Mouse (Mus musculus): ENCODE measurements around the gene Tas2r144.

Gene Tas2r144

DNA sequence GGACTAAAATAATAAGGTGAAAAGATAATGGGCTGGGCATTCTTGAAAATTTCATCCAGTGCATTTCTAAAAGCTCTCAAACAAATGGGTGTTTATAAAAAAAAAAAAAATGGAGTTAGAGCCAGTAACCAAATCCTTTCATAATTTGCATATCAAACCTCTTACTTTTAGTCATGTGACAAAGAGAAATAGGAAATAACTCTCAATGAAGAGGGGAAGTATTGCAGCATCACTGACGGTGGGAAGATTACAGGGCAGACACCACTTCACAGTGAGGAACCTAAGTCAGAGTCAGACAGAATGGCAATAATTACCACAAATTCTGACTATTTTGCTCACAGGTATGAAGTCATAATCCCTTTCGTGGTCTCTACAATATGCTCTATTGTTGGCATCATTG is at the start of gene Tas2r144:
Gene Tas2r144, plus strand, starts transcription at position 301 of the 400 bp plus-strand sequence.
- no peak for DNase-seq

DNA sequence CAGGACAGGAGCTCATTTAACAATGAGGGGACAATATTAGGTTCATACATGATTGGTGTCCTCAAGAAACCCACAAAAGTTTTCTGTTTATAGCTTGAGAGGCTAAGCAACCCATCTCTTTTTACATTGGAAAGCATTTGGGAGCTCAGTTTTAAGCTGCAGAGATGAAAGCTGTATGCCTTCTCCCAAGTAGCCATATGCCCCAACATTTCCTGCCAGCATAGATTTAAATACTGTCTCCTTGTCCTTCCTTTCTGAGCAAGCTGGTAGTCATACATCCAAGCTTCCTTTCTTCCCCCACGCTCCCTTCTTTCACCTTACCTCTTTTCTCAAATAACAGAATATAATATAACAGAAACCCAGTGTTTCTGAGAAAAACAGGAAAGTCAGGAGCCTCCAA is 32.7 kb upstream of the Tas2r144 start:
- DNase-seq = no peak

DNA sequence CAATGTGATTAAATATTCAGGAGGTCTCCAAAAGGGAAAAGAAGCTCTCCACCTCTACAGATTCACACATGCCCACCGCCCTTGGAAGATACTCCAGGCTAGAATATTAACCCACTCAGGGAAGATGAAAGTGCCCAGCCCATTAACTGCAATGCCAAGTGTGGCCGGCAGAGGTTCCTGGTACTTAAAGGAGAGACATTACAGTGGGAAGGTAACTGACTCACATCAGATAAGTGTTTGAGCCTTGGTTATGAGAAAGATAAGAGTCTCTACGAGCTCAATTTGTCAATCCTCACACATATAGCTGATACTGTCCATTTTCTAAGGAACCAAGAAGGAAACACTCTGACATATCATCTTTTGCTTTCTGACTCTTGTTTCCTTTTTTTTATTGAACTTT is 28.9 kb upstream of the Tas2r144 start:
- no peak for DNase-seq

DNA sequence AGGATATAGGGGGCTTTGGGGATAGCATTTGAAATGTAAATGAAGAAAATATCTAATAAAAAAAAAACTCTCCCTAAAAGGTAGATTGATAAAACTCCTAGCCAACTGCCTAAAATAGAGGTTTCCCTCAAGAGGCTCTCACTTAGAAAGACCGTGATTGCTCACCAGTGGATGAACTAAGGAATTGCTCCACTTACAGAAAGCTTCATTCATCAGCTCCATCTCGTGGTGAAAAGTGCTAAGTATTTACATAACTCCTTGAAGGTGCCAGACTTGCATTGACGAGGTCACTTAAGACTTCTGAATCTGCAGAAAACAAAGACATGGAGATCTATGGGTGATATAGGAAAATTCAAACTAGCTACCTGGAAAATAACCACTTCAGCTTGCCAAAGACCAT is 17.4 kb upstream of the Tas2r144 start:
- DNase-seq = peak; percentile 18

DNA sequence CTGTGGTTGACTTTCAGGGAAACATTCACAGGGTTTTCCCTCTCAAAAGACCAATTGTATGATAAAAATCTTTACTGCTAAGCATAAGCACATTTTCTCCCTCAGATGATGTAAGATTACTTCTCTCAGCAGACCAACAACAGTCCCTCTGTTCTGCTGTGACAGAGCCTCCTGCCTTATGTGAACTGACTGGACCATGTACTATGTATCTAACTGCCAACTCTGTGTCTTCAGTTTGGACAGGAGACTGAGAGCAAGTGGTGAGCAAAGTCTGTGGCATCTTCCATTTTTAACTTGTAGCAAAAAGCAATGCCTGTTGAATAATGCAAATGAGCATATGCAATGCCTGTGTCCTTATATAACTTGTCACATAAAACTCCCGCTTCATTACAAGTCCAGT is 15.6 kb upstream of the Tas2r144 start:
- no peak for DNase-seq

DNA sequence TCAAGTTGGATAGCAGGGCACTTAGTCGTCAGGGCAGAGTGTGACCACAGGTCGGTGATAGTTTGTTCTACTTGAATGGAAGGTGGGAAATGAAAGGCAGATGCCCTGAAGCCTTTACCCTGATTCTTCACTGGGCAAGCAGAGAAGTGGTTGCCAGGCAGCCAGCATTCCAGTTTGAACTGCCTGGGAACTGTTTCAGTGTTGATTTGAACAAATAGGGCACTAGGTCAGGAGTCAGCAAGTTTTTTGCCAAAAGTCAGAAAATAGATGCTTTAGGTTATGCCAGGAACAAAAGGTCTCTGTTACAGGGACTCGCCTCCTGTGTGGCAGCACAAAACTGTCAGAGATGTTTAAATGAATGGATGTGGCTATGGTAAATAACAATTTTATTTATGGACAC is 7.2 kb downstream of the Tas2r144 start:
- DNase-seq = no peak

DNA sequence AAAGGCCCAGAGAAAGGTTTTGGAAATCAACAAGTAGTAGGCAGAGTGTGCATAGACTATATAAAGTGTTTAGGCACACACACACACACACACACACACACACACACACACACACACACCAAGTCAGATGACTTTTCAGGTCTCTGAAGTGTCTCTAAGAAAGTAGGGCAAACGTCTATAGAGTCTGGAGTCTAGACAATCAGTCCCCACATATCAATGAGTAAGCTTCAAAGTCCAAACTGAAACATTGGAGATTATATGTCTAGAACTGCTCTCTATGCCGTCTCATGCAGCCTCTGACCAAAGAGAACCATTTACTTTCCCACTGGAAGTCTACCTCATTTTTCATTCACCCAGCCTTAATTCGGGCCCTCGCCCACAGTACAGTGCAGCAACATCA is 9.9 kb downstream of the Tas2r144 start:
- no peak for DNase-seq

DNA sequence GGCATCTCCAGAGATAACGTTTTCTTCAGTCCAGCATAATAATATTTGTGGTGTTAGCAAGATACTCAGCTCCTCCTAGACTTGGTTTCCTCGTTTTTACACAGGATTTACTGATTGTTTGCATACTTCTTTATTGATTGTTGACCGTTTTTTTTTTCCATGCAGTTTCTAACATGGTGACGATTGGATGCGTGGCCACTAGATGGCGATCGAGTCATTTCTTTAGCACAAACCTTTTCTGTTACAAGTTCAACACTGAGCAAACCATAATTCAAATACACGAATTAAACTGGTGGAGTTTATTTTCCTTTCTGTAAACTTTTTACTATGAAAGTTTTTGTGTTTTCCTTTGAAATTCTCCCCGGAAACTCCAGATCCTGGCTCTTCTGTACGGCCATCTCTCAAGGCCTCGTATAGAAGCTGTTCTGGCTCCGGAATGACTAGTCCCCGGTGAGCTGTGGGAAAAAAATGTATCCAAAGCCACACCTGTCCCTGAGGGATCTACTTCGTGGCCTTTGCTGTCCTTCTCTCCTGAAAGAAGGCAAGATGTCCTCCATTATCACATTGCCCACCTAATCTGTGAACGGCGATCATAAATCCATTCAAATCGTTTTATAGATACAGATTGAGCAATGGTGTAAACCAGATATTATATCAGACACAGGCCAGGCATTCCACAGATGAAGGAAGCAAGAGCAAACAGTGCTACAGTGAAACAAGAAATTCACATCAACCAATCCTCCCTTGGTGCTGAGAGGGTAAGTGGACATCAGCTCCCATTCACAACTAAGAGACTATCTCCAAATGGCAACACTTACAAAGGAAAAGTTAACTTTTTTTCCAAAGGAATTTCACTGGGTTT is 12.3 kb downstream of the Tas2r144 start:
- DNase-seq = peak; percentile 78

DNA sequence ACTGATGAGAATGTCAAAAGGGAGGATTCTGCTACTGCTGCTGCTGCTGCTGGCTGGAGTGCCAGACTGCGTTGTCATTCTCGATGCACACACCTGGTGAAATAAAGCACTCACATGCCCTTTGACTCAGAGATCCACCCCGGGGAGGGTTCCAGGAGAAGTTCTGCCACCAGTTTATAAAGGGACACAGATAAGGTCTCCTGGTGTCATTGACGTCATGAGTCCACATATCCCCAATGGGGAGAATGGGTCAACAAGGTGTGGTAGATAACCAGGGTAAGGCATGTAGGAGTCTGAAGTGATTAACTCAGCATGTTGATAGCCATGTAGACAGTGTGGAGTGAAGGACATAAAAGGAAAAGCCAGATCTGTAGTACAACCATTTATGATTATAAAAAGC is 14.5 kb downstream of the Tas2r144 start:
- DNase-seq = no peak

DNA sequence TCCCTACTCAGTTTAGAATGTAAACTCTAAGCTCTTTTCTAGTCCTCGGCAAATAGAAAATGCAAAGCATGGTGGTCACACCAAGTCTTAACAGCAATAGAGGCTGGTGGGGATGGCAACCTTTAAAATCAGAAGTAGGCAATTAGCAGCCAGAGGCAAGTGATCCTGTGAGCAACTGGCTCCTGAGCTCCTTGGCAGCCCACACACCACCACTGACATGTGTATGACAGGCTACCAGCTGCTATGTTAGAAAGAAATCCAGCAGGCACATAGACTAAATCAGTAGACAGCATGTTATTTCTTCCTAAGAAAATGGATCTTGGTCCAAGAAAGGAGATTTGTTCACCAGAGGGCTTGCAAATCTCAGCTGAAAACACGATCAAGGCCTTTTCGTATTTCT is 16.1 kb downstream of the Tas2r144 start:
- DNase-seq = no peak

DNA sequence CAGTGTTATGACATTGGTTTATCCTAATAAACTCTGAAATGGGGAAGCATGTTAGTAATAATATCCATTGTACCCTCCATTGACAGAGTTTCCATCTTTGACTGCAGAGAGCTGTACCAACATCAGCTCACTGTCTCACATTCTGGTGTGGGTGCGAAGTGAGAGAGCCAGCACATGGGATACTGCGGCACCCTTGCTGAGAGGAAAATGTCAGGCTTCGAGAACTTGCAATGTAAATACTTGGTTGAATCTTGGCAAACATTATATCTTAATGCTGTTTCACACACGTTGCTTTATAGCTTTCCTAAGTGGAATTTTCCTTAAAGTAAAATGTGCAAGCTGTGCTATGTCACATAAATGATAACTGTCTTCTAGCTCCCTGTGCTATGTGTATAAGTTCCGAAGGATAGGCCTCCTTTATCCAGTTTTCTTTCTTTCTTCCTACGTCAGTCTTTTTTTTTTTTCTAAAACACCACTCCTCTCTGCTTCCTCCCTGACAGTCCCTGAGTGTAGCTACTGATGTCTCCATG is 22.2 kb downstream of the Tas2r144 start:
- DNase-seq = no peak

DNA sequence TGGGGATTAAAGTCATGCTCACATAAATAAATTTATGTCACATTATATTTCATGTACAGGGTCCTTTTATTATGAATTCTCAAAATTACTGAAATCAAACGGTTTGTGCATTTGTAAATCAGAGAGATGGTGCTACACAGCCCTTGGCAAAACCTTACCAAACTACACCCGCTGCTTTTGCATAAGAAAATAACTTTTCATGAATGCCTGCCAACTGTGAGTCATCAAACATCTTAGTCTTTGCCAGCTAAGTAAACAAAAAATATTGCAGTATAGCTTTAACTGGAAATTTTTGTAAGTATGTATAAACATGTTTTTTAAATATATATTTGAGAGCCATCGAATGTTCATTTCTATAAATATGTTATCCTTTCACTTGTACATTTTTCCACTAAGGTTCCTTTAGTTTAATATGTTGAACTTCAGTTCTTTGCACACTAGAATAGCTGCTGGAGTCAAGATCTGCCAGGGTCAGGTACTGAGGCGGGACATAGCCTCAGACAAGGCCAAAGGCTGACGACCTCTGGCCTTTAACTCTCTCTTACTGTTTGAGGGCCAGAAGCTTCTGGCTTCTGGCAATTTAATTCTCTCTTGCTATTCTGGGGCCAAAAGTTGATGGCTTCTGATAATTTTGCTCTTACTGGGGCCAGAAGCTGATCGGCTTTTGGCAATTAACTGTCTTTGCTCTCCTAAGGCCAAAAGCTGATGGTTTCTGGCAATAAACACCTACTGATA is 26.4 kb downstream of the Tas2r144 start:
- no peak for DNase-seq

DNA sequence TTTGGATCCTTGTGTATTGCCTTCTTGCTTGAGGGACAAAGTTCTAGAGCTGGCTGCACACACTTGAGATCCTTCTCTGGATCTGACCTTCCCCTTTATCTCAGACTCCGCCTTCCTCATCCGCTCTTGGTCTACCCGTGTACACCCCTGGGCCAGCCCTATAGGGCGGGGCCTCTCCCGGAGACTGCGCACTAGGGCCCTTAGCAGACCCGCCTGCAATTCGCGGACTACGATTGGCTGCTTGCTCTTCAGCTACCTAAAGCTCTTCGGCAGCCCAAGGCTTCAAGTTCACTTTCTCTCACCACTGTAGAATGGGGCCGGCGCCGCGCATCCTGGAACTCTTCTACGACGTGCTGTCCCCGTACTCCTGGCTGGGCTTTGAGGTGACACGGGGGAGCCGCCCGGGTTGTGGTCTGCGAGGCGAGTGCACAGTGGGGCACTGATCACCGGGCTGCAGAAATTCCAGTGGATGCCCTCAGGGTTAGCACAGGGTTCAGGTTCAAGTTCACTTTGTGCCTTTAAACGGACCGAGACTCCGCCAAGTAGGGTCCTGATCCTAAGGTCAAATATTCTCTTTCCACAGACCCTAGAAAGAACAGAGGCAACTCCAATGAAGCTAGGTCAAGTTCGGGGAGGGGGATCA is 30.7 kb downstream of the Tas2r144 start, which contains the start of gene Gstk1:
Gene Gstk1, plus strand, starts transcription at position 225 of the 643 bp plus-strand sequence.
- peak; percentile 89 for DNase-seq

DNA sequence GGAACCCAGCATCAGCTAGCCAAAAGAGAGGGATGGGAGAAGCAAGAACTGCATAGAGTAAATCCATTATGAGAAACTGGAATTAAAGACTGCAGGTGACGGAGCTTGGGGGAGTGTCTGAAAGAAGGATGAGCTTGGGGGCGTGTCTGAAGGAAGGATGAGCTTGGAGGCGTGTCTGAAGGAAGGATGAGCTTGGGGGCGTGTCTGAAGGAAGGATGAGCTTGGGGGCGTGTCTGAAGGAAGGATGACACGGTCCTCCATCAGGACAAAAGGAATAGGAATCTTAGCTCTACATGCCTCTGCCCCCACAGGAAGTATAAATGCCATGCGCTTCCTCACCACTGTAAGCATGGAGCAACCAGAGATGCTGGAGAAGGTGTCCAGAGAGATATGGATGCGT is 32.0 kb downstream of the Tas2r144 start:
- DNase-seq = no peak

DNA sequence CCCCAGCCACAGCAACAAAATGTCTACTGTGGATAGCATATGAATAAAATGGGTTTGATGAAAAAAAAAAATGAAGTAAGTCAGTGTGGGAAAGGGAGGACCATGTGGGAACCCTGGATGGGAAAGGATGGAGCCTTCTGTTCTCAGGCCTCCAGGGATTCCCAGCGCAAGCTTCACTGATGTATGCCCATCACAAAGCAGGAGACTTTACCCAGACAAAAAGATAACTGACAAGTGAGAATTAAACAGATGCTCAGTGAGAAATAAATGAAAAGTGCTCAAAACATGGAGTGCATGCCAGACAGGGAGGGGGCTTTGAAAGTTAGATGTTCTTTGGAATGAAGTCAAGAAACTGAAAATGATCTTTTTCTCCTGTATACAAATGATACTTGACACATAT is 32.9 kb downstream of the Tas2r144 start:
- no peak for DNase-seq

DNA sequence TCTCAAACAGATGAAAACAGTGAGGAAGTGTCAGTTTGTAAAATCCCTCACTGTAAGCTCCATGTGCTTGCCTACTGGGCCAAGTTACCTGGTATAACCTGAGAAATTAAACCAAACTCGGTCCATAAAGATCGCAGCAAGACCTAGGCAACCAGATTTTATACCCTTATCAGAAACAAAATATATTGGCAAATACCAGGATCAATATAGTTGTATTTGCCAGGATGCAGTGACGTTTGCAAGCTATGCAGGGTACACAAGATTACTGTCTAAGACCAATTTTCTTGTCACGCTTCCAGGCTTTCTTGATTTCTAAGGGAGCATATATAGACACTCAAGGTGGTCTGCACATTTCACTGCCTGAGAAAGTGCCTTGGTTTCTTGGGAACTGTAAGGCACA is 36.7 kb downstream of the Tas2r144 start:
- no peak for DNase-seq

DNA sequence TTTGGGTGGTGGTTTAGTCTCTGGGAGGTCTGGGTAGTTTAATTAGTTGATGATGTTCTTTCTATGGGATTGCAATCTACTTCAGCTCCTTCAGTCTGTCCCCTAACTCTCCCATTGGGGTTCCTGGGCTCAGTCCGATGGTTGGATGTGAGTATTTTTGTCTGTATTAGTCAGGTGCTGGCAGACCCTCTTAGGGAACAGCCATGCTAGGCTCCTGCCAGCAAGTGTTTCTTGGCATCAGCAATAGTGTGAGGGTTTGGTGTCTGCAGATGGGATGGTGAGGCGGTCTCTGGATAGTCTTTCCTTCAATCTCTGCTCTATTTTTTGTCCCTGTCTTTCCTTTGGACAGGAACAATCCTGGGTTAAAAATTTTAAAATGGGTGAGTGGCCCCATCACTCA is 38.0 kb downstream of the Tas2r144 start:
- DNase-seq = no peak

DNA sequence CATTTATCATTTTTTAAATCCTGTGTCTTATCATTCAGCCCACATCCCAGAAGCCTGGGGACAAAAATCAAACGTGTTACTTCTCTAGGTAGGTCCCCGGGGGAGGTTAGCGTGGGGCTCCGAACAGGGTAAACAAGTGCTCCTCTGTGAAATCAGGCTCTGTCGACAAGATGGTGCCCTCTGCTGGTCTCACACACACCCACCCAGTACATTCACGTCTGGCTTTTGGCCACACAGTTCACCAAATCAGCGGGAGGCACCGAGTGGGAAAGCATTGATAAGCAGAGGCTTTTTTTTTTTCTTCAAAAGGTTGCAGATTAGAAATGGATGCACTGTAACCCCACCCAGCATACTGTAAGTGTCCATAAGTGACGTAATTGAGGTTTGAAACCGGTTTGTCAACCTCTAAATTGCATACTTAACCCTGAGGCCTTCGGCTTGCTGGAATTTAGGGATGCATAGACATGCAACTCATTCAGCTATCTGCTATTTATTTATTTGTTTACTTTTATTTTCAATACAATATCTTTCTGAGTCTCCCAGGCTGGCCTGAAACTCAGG is 42.3 kb downstream of the Tas2r144 start:
- DNase-seq = peak; percentile 71

DNA sequence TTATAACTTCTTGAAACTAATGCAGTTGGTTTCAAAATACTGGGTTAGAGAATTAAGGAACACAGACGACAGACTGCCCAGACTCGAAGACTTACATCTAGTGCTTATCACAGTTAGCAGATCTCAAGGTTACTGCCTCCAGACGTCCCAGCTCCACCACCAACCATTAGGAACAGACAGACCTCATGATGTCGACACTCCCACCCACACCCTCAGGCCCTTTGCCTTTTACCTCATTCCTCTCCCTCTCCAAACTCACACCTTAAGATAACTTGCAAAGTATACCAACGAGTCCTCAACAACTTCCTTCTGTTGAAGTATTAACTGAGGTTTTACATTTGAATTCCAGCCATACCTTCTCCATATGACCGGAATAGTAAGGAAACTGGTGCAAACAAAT is 45.3 kb downstream of the Tas2r144 start:
- no peak for DNase-seq

DNA sequence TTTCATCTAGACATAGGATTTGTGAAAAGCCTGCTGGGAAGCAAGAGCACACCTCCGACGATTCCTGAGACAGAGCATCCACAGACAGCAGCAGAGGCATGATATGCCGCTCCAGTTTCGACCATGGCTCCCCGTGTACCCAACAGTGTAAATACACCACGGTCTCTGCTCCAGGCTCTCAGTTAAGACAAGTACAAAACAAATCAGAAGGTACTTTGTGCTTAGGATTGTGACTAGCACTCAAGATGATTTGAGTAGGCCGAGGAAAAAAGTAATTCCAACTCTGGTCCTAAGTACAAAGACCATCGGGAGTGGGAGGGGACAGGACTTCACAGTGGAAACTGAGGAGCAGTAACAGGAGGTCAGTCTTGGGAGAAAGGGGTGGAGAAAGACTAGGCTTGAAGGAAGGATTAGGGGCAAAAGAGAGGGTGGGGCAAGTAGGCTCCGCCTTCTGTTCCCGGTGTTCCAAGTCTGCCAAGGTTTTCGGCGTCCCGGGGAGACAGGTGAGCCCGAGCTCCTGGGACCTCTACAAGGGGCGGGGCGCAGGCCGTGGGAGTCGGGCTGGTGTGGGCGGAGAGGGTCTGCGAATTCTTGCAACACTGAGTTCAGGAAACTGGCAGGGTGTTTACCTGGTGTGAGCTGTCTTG is 46.5 kb downstream of the Tas2r144 start, which contains the start of gene Tmem139:
Gene Tmem139, plus strand, starts transcription at position 447 of the 647 bp plus-strand sequence.
- no peak for DNase-seq

DNA sequence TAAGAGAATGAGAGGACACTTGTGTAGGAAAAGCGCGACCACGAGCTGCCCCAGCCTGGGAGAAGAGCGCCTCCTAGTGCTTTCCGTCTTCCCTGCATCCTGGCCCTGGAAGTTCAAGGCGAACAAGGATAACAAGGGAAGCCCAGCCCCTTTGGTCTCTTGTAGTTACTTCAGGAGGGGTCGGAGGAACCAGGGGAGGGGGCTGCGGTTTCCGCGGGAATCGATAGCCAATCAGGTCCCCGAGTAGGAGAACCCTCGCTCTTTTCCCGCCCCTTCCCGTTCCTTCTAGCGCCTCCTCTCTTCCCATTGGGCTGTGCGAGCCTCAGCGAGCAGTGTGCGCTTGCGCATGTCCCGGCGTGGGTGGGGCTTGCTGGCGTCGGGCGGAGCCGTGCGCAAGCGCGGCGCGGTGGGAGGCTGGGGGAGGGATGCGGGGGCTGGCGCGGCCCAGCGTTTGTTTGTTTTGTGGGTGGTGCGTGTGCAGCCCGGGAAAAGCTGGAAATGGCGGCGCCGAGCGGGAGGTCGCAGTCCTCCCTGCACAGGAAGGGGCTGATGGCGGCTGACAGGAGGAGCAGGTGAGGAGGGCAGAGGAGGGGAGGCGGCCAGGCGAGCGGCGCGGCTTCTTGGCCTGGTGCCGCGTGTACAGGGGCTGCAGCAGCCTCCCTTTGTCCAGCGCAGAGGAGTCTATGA is 49.6 kb downstream of the Tas2r144 start, which contains the start of gene Casp2:
Gene Casp2, plus strand, starts transcription at position 360 of the 687 bp plus-strand sequence.
- peak; percentile 99 for DNase-seq

Data from embryo, embryonic 11 days (tissue).